Mouse (Mus musculus): ENCODE data around the gene Twnk.

GRCm38 (mm10) chr19:45053451-45053850, 48.0 kb downstream of the Twnk start:
- TF ChIP-seq POLR2A (IDR thresholded peaks at IDR 0.05; ENCODE audit: insufficient read depth, low read depth, low read length) (no peak), EP300 (IDR thresholded peaks at IDR 0.05; ENCODE audit: insufficient read depth, low read depth, low read length) (no peak)
